Mouse (Mus musculus): ENCODE data around the gene Ube2r2. TPM values are rescaled to one million over a fixed set of nuclear protein-coding genes. Genes with fewer than 3 reads are reported as not detected.
A peak's percentile ranks its signal among the peaks of the same experiment; 100 is the strongest.

The Ube2r2 gene
- total RNA-seq, 1 experiment from 2014 or later, result 102 TPM

- peak; percentile 89 for DNase-seq
Observed at GRCm38 (mm10) chr4:41118706-41119292, 16.7 kb upstream of the Ube2r2 start.

GRCm38 (mm10) chr4:41124180-41124951 is 11.2 kb upstream of the Ube2r2 start, which contains the start of gene Nol6:
Nol6 (minus strand) TSS chr4:41124455.
- peak; percentile 98 for DNase-seq

GRCm38 (mm10) chr4:41129406-41129805 is 6.1 kb upstream of the Ube2r2 start:
- peak; percentile 80 for DNase-seq

- no peak for DNase-seq
Observed at GRCm38 (mm10) chr4:41129836-41130235, 5.7 kb upstream of the Ube2r2 start.

GRCm38 (mm10) chr4:41132471-41132870 is 3.1 kb upstream of the Ube2r2 start:
- DNase-seq, result no peak

GRCm38 (mm10) chr4:41133529-41134291 is 1.8 kb upstream of the Ube2r2 start:
- no peak for DNase-seq

- DNase-seq, result peak; percentile 89
Observed at GRCm38 (mm10) chr4:41134935-41135710, 420 bp upstream of the Ube2r2 start.

- peak; percentile 66 for DNase-seq
Observed at GRCm38 (mm10) chr4:41136454-41136805, 887 bp downstream of the Ube2r2 start.

GRCm38 (mm10) chr4:41136811-41137210 is 1.3 kb downstream of the Ube2r2 start:
- DNase-seq, result no peak

- DNase-seq, result peak; percentile 35
Observed at GRCm38 (mm10) chr4:41140174-41140875, 4.8 kb downstream of the Ube2r2 start.

- DNase-seq, result no peak
Observed at GRCm38 (mm10) chr4:41142601-41143000, 7.1 kb downstream of the Ube2r2 start.

- DNase-seq, result no peak
Observed at GRCm38 (mm10) chr4:41149891-41150290, 14.3 kb downstream of the Ube2r2 start.

- no peak for DNase-seq
Observed at GRCm38 (mm10) chr4:41151186-41151585, 15.6 kb downstream of the Ube2r2 start.

GRCm38 (mm10) chr4:41153146-41153545 is 17.6 kb downstream of the Ube2r2 start:
- DNase-seq, result peak; percentile 64

- DNase-seq, result no peak
Observed at GRCm38 (mm10) chr4:41156961-41157360, 21.4 kb downstream of the Ube2r2 start.

- no peak for DNase-seq
Observed at GRCm38 (mm10) chr4:41158251-41158650, 22.7 kb downstream of the Ube2r2 start.

GRCm38 (mm10) chr4:41161232-41161631 is 25.7 kb downstream of the Ube2r2 start:
- DNase-seq, result no peak

- DNase-seq, result no peak
Observed at GRCm38 (mm10) chr4:41164974-41165373, 29.4 kb downstream of the Ube2r2 start.

- peak; percentile 87 for DNase-seq
Observed at GRCm38 (mm10) chr4:41165693-41166475, 30.3 kb downstream of the Ube2r2 start.

GRCm38 (mm10) chr4:41170970-41171369 is 35.4 kb downstream of the Ube2r2 start:
- no peak for DNase-seq

GRCm38 (mm10) chr4:41174631-41175030 is 39.1 kb downstream of the Ube2r2 start:
- no peak for DNase-seq
